In the genomic region with DNA sequence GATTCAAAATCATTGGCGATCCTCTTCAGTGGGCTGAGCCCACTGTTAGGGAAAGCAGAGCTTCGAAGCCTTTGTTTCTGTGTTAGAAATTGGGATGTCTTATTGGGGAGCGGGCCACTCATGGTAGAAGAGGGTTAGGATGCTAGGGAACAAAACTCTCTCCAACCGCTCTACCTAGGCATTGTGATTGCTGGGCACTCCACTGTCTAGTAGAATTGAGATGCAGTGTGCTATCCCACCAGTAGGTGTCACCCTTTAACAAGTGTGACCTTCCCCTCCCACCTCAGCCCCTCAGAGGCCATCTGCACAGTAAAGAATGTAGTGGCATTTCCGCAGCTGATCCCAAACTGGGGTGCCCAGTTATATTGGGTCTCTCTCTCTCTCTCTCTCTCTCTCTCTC, we compare ENCODE assay signal across 7 mouse cellular contexts. TPM values are rescaled to one million over a fixed set of nuclear protein-coding genes. Genes with fewer than 3 reads are reported as not detected.
DNase-seq lines count a peak whose midpoint lies in the region; ATAC-seq lines count a peak whose summit lies in the region.

No protein-coding gene starts in this region.

- H3K9ac ChIP-seq in midbrain, embryonic 12.5 days (replicated peaks): no peak overlapping the region

- peak; percentile 82 for DNase-seq in adrenal gland, adult 2 months
- peak; percentile 78 for DNase-seq in embryo, embryonic 11.5 days (ENCODE audit: low read depth, low spot score)
- peak; percentile 95 for DNase-seq in heart, adult 11 months
- DNase-seq in kidney, adult 11 months: peak; percentile 72
- DNase-seq in left cerebral cortex, postnatal 4 days: peak; percentile 86
- DNase-seq in spleen, adult 12 weeks (ENCODE audit: low spot score): peak; percentile 39

- 11% methylated on average over 5 of the region's 5 CpGs for WGBS in midbrain, embryonic 12.5 days

- H3K27ac ChIP-seq in midbrain, embryonic 12.5 days (replicated peaks): no peak overlapping the region

- no peaks in the 10 kb centered on the region for H3K36me3 ChIP-seq in midbrain, embryonic 12.5 days

- no peaks in the 10 kb centered on the region for H3K9me3 ChIP-seq in midbrain, embryonic 12.5 days

- peak; percentile 58; the same call in 1 of the 2 replicates for ATAC-seq in midbrain, embryonic 12.5 days (ENCODE audit: low FRiP score, low read depth)

- intact Hi-C loops in left cerebral cortex, postnatal 4 days (cut with DNase I): loop anchor here (5.0 kb wide), 1 partner anchor 214 kb away; no protein-coding TSS in a partner anchor

- H3K4me2 ChIP-seq in midbrain, embryonic 12.5 days (replicated peaks): no peak overlapping the region

- H3K4me3 ChIP-seq in midbrain, embryonic 12.5 days: no peak overlapping the region

- peaks cover 9% of the 10 kb centered on the region; the same call in 1 of the 2 replicates for H3K27me3 ChIP-seq in midbrain, embryonic 12.5 days

- H3K4me1 ChIP-seq in midbrain, embryonic 12.5 days: peaks cover 8% of the 10 kb centered on the region; the same call in 1 of the 2 replicates

RNA-seq across cellular contexts. Expression of a gene that starts 52.2 kb away (rescaled TPM):
- total RNA-seq in adrenal gland, adult 2 months (2021): under 1 TPM; 0.26 to 0.28 TPM
- 0.54 and 0.80 TPM in 2 replicates for polyA plus RNA-seq in adrenal gland, adult 2 months (2012; rRNA removed)
- 10 to 100 TPM; 20.6 to 22.4 TPM for total RNA-seq in left cerebral cortex, postnatal 4 days (2021)
- polyA plus RNA-seq in midbrain, embryonic 12.5 days (2016; fragmentation: Nextera tagmentation; extraction: Ambion mirVana): 15.8 and 21.5 TPM in 2 replicates

Comparison
In these comparisons a context has a peak if more than half of its experiments do, and no peak if none do; other contexts are left out.
1. DNase-seq: peak in every context shown above with its lines; median percentile 95 in heart, adult 11 months; 86 in left cerebral cortex, postnatal 4 days; 82 in adrenal gland, adult 2 months; 78 in embryo, embryonic 11.5 days; 72 in kidney, adult 11 months; 39 in spleen, adult 12 weeks.
2. RNA of a gene that starts 52.2 kb away (total RNA-seq): 20.6 to 22.4 TPM in left cerebral cortex, postnatal 4 days; 0.26 to 0.28 TPM in adrenal gland, adult 2 months; every median in the first group is over 10 times any median in the second.